Mouse (Mus musculus) testis, adult 2 months (tissue): ENCODE results near the gene Phf3. TPM values are rescaled to one million over a fixed set of nuclear protein-coding genes. Genes with fewer than 3 reads are reported as not detected.
"Not testable (repeated sequence)": the region's sequence is repeated elsewhere in the genome, so short reads cannot be mapped to it uniquely, and the experiment has no call there.

Experiments used
- H3K27ac ChIP-seq: fragments of 200-500 bp; 2 replicates; pipeline ENCODE4 v1.5.1; 2012; ENCODE audit warnings: low read depth, low read length; ENCODE audit not compliant: control insufficient read depth, insufficient read depth
- H3K27me3 ChIP-seq: fragments of 200-500 bp; 2 replicates; pipeline ENCODE4 v1.6.1; 2012; ENCODE audit warnings: mild to moderate bottlenecking, low read length, moderate library complexity; ENCODE audit not compliant: control insufficient read depth, insufficient read depth
- H3K36me3 ChIP-seq: fragments of 200-500 bp; 2 replicates; pipeline ENCODE4 v1.6.1; 2012; ENCODE audit warnings: mild to moderate bottlenecking, low read length; ENCODE audit not compliant: control insufficient read depth, insufficient read depth
- H3K4me1 ChIP-seq: fragments of 200-500 bp; 2 replicates; pipeline ENCODE4 v1.6.1; 2012; ENCODE audit warnings: low read length; ENCODE audit not compliant: control insufficient read depth, insufficient read depth
- H3K4me3 ChIP-seq: fragments of 200-500 bp; 2 replicates; pipeline ENCODE4 v1.5.1; 2012; ENCODE audit warnings: low read depth, mild to moderate bottlenecking, low read length, moderate library complexity, mixed read lengths; ENCODE audit not compliant: control insufficient read depth
- CTCF ChIP-seq: fragments of 200-500 bp; IDR thresholded peaks from 2 replicates; pipeline ENCODE4 v1.5.1; 2012; ENCODE audit warnings: low read depth, mild to moderate bottlenecking, inconsistent platforms, low read length, moderate library complexity; ENCODE audit not compliant: control insufficient read depth, insufficient read depth, insufficient replicate concordance
- POLR2A ChIP-seq: fragments of 200-500 bp; IDR thresholded peaks from 2 replicates; pipeline ENCODE4 v1.6.1; 2012; ENCODE audit warnings: low read depth, mild to moderate bottlenecking, inconsistent platforms, low read length, moderate library complexity; ENCODE audit not compliant: control insufficient read depth
- polyA plus RNA-seq: library from polyadenylated mRNA; depleted of rRNA; stranded (reverse); fragments of >200 nt; gene quantifications from 2 replicates; pipeline ENCODE4 v1.2.3, GENCODE M21; 2012

The Phf3 gene
- polyA plus RNA-seq, 1 experiment, result 9.4 TPM

GRCm38 (mm10) chr1:30780293-30780692, 93.4 kb downstream of the Phf3 start:
- H3K4me1 ChIP-seq, result no peaks in the 10 kb centered on the region
- TF ChIP-seq CTCF (no peak), POLR2A (no peak)
- no peaks in the 10 kb centered on the region for H3K36me3 ChIP-seq

GRCm38 (mm10) chr1:30779562-30779961, 94.2 kb downstream of the Phf3 start:
- H3K36me3 ChIP-seq, result no peaks in the 10 kb centered on the region
- H3K4me1 ChIP-seq, result no peaks in the 10 kb centered on the region
- H3K27me3 ChIP-seq, result no peaks in the 10 kb centered on the region
- TF ChIP-seq POLR2A (no peak), CTCF (no peak)
- no peak overlapping the region for H3K4me3 ChIP-seq
- no peak overlapping the region for H3K27ac ChIP-seq

More at GRCm38 (mm10) chr1:30780293-30780692, 93.4 kb downstream of the Phf3 start:
- Histone ChIP-seq H3K27ac (no peak overlapping the region), H3K4me3 (no peak overlapping the region), H3K27me3 (no peaks in the 10 kb centered on the region)

- TF ChIP-seq CTCF (peak; percentile 16; the same call in 1 of the 2 replicates), POLR2A (no peak)
Measured at GRCm38 (mm10) chr1:30778374-30779005, 95.2 kb downstream of the Phf3 start.

GRCm38 (mm10) chr1:30776196-30776595, 97.5 kb downstream of the Phf3 start:
- H3K36me3 ChIP-seq, result no peaks in the 10 kb centered on the region
- H3K27ac ChIP-seq, result no peak overlapping the region
- no peaks in the 10 kb centered on the region for H3K4me1 ChIP-seq
- no peak for TF ChIP-seq POLR2A
- TF ChIP-seq CTCF, result no peak
- no peak overlapping the region for H3K4me3 ChIP-seq
- H3K27me3 ChIP-seq, result no peaks in the 10 kb centered on the region

More at GRCm38 (mm10) chr1:30778374-30779005, 95.2 kb downstream of the Phf3 start:
- Histone ChIP-seq H3K4me1 (no peaks in the 10 kb centered on the region), H3K36me3 (no peaks in the 10 kb centered on the region), H3K4me3 (no peak overlapping the region), H3K27me3 (no peaks in the 10 kb centered on the region), H3K27ac (no peak overlapping the region)

- Histone ChIP-seq H3K4me1 (no peaks in the 10 kb centered on the region), H3K36me3 (no peaks in the 10 kb centered on the region), H3K4me3 (no peak overlapping the region), H3K27ac (no peak overlapping the region), H3K27me3 (no peaks in the 10 kb centered on the region)
- TF ChIP-seq CTCF, result no peak
- no peak for TF ChIP-seq POLR2A
Measured at GRCm38 (mm10) chr1:30773662-30774061, 100.1 kb downstream of the Phf3 start.

- no peaks in the 10 kb centered on the region for H3K36me3 ChIP-seq
- H3K27ac ChIP-seq, result no peak overlapping the region
- no peak for TF ChIP-seq CTCF
- no peak for TF ChIP-seq POLR2A
- no peaks in the 10 kb centered on the region for H3K4me1 ChIP-seq
- no peak overlapping the region for H3K4me3 ChIP-seq
- H3K27me3 ChIP-seq, result no peaks in the 10 kb centered on the region
Measured at GRCm38 (mm10) chr1:30772851-30773250, 100.9 kb downstream of the Phf3 start.

- Histone ChIP-seq H3K36me3 (no peaks in the 10 kb centered on the region), H3K4me3 (no peak overlapping the region), H3K27ac (no peak overlapping the region), H3K4me1 (no peaks in the 10 kb centered on the region), H3K27me3 (no peaks in the 10 kb centered on the region)
- TF ChIP-seq POLR2A (no peak), CTCF (no peak)
Measured at GRCm38 (mm10) chr1:30771772-30772171, 101.9 kb downstream of the Phf3 start.

- not testable (repeated sequence) for H3K36me3 ChIP-seq, H3K4me1 ChIP-seq, H3K27ac ChIP-seq, H3K4me3 ChIP-seq, H3K27me3 ChIP-seq
Measured at GRCm38 (mm10) chr1:30770599-30770998, 103.1 kb downstream of the Phf3 start.

GRCm38 (mm10) chr1:30756794-30757193, 116.9 kb downstream of the Phf3 start:
- H3K36me3 ChIP-seq, result no peaks in the 10 kb centered on the region
- no peaks in the 10 kb centered on the region for H3K4me1 ChIP-seq
- H3K27ac ChIP-seq, result no peak overlapping the region
- H3K27me3 ChIP-seq, result no peaks in the 10 kb centered on the region
- no peak for TF ChIP-seq CTCF
- no peak for TF ChIP-seq POLR2A
- H3K4me3 ChIP-seq, result no peak overlapping the region
